Mouse (Mus musculus): ENCODE data around the gene Apol9a.

DNA sequence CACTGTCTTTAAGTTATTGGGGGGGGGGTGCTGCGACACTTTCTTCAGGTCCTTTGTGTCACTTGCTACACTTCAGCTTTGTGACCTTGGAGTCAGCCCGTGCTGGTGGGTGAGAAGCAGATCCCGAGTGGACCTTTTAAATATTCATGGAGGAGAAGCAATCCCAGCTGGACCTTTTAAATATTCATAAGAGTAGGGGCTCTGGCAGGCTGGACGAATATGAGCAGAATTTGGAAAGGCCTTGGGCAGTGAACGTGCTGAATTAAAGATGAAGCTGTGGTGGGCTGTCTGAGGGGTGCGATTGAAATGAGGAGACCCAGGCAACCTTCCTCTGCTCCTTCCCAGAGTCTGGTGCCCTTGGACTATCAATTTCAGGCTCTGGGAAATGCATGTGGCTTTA is 47.4 kb downstream of the Apol9a start:
- TF ChIP-seq POLR2A (IDR thresholded peaks at IDR 0.05; ENCODE audit: low read depth, low read length) (no peak), CTCF (IDR thresholded peaks at IDR 0.05; ENCODE audit: extremely low read depth, insufficient read depth, insufficient read length, insufficient replicate concordance) (no peak)

All from spleen, adult 2 months (tissue).